Mouse (Mus musculus) MEL (cell line): ENCODE data around the gene Brat1. TPM values are rescaled to one million over a fixed set of nuclear protein-coding genes. Genes with fewer than 3 reads are reported as not detected.

Experiments used
- DNase-seq: peaks from one replicate; pipeline ENCODE4 v3.0.0; 2011; ENCODE audit warnings: low read depth, low spot score
- H3K27ac ChIP-seq: 2 replicates; pipeline ENCODE4 v1.5.1; 2012; ENCODE audit warnings: low read depth, mild to moderate bottlenecking, control low read depth, low read length, moderate library complexity; ENCODE audit not compliant: control insufficient read depth
- H3K27me3 ChIP-seq, 2 experiments: fragments of 150-350 bp in 1 of 2; sonication (generic) in 1 of 2; 2 replicates each; pipeline ENCODE4 v1.6.1; 2012; ENCODE audit warnings: low read length in 2 of 2, mild to moderate bottlenecking in 2 of 2, improper control_type of control experiment in 1 of 2, moderate library complexity in 1 of 2; ENCODE audit not compliant: insufficient read depth in 2 of 2, control insufficient read depth in 1 of 2
- H3K36me3 ChIP-seq, 2 experiments: 2 replicates each; pipeline ENCODE4 v1.6.1; 2012 to 2014; ENCODE audit warnings: low read length in 2 of 2, improper control_type of control experiment in 1 of 2, inconsistent platforms in 1 of 2, mild to moderate bottlenecking in 1 of 2; ENCODE audit not compliant: insufficient read depth in 2 of 2, control insufficient read depth in 1 of 2
- H3K4me1 ChIP-seq, 2 experiments: fragments of 150-350 bp in 1 of 2; sonication (generic) in 1 of 2; 2 replicates each; pipeline ENCODE4 v1.6.1; 2012; ENCODE audit warnings: low read length in 2 of 2, improper control_type of control experiment in 1 of 2, mild to moderate bottlenecking in 1 of 2; ENCODE audit not compliant: insufficient read depth in 2 of 2, control insufficient read depth in 1 of 2
- H3K4me3 ChIP-seq, 2 experiments: fragments of 150-350 bp in 1 of 2; sonication (generic) in 1 of 2; 2 replicates each; pipeline ENCODE4 v1.5.1; 2012; ENCODE audit warnings: low read depth in 2 of 2, low read length in 2 of 2, mild to moderate bottlenecking in 2 of 2, moderate library complexity in 2 of 2, control low read depth in 1 of 2, improper control_type of control experiment in 1 of 2; ENCODE audit not compliant: control insufficient read depth in 1 of 2, insufficient read depth in 1 of 2
- H3K79me2 ChIP-seq: 2 replicates; pipeline ENCODE4 v1.6.1; 2012; ENCODE audit warnings: mild to moderate bottlenecking, low read length, moderate library complexity; ENCODE audit not compliant: control insufficient read depth, poor library complexity, insufficient read depth
- H3K9ac ChIP-seq: 2 replicates; pipeline ENCODE4 v1.6.1; 2012; ENCODE audit warnings: low read depth, mild to moderate bottlenecking, control low read depth, low read length, moderate library complexity; ENCODE audit not compliant: control insufficient read depth, poor library complexity, severe bottlenecking
- H3K9me3 ChIP-seq: fragments of 150-350 bp; sonication (generic); replicated peaks from 2 replicates; pipeline ENCODE4 v1.6.1; 2012; ENCODE audit warnings: mild to moderate bottlenecking, low read length, improper control_type of control experiment, moderate library complexity; ENCODE audit not compliant: insufficient read depth
- CHD1 ChIP-seq: IDR thresholded peaks from 2 replicates; pipeline ENCODE4 v1.6.1; 2012; ENCODE audit warnings: low read depth, mild to moderate bottlenecking, inconsistent platforms, low read length, improper control_type of control experiment
- CTCF ChIP-seq, 3 experiments: IDR thresholded peaks in 2 of 3; conservative IDR thresholded peaks in 1 of 3; 2 replicates each; pipeline ENCODE4 v1.5.1; 2011 to 2012; ENCODE audit warnings: low read length in 3 of 3, low read depth in 2 of 3, mild to moderate bottlenecking in 2 of 3, improper control_type of control experiment in 1 of 3, inconsistent platforms in 1 of 3, mixed read lengths in 1 of 3, moderate library complexity in 1 of 3; ENCODE audit not compliant: control insufficient read depth in 1 of 3, insufficient read depth in 1 of 3, poor library complexity in 1 of 3, severe bottlenecking in 1 of 3
- ELF1 ChIP-seq: IDR thresholded peaks from 2 replicates; pipeline ENCODE4 v1.6.1; 2014; ENCODE audit warnings: low read depth, mild to moderate bottlenecking, inconsistent platforms, low read length, improper control_type of control experiment, moderate library complexity
- EP300 ChIP-seq, 2 experiments: IDR thresholded peaks; 2 replicates each; pipeline ENCODE4 v1.6.1; 2011; ENCODE audit warnings: improper control_type of control experiment in 2 of 2, low read length in 2 of 2, low read depth in 1 of 2, mild to moderate bottlenecking in 1 of 2
- ETS1 ChIP-seq: IDR thresholded peaks from 2 replicates; pipeline ENCODE4 v1.6.1; 2012; ENCODE audit warnings: low read depth, mild to moderate bottlenecking, inconsistent platforms, low read length, improper control_type of control experiment, moderate library complexity
- GABPA ChIP-seq: IDR thresholded peaks from 2 replicates; pipeline ENCODE4 v1.6.1; 2012; ENCODE audit warnings: low read depth, mild to moderate bottlenecking, inconsistent platforms, low read length, improper control_type of control experiment, moderate library complexity
- HCFC1 ChIP-seq: IDR thresholded peaks from 2 replicates; pipeline ENCODE4 v1.6.1; 2012; ENCODE audit warnings: low read depth, mild to moderate bottlenecking, inconsistent platforms, low read length, improper control_type of control experiment, moderate library complexity
- JUND ChIP-seq: IDR thresholded peaks from 2 replicates; pipeline ENCODE4 v1.6.1; 2011; ENCODE audit warnings: low read depth, mild to moderate bottlenecking, improper control_type of control experiment, low read length
- KAT2A ChIP-seq: conservative IDR thresholded peaks from 2 replicates; pipeline ENCODE4 v1.6.1; 2012; ENCODE audit warnings: low read depth, low read length, improper control_type of control experiment, inconsistent platforms
- MAX ChIP-seq: IDR thresholded peaks from 2 replicates; pipeline ENCODE4 v1.6.1; 2011; ENCODE audit warnings: low read length, improper control_type of control experiment
- MAZ ChIP-seq: IDR thresholded peaks from 2 replicates; pipeline ENCODE4 v1.6.1; 2012; ENCODE audit warnings: low read depth, mild to moderate bottlenecking, inconsistent platforms, low read length, improper control_type of control experiment
- MXI1 ChIP-seq: IDR thresholded peaks from 2 replicates; pipeline ENCODE4 v1.6.1; 2011; ENCODE audit warnings: mild to moderate bottlenecking, low read depth, low read length, improper control_type of control experiment
- NRF1 ChIP-seq: IDR thresholded peaks from 2 replicates; pipeline ENCODE4 v1.6.1; 2014; ENCODE audit warnings: low read depth, mild to moderate bottlenecking, inconsistent platforms, low read length, improper control_type of control experiment, moderate library complexity; ENCODE audit not compliant: poor library complexity, insufficient read depth, severe bottlenecking
- RAD21 ChIP-seq: IDR thresholded peaks from 2 replicates; pipeline ENCODE4 v1.6.1; 2011; ENCODE audit warnings: mild to moderate bottlenecking, low read depth, low read length, improper control_type of control experiment
- SMC3 ChIP-seq: IDR thresholded peaks from 2 replicates; pipeline ENCODE4 v1.6.1; 2011; ENCODE audit warnings: low read depth, low read length, improper control_type of control experiment
- TAL1 ChIP-seq: IDR thresholded peaks from 2 replicates; pipeline ENCODE4 v1.6.1; 2012; ENCODE audit warnings: mild to moderate bottlenecking, inconsistent platforms, low read length, moderate library complexity, mixed read lengths
- UBTF ChIP-seq: IDR thresholded peaks from 2 replicates; pipeline ENCODE4 v1.6.1; 2012; ENCODE audit warnings: low read depth, mild to moderate bottlenecking, inconsistent platforms, low read length, improper control_type of control experiment, moderate library complexity, borderline replicate concordance; ENCODE audit not compliant: insufficient read depth
- USF1 ChIP-seq: IDR thresholded peaks from 2 replicates; pipeline ENCODE4 v1.6.1; 2014; ENCODE audit warnings: low read depth, mild to moderate bottlenecking, inconsistent platforms, low read length, improper control_type of control experiment, moderate library complexity
- polyA plus RNA-seq, 2 experiments: library from polyadenylated mRNA; stranded (reverse) in 1 of 2; unstranded in 1 of 2; fragments of >175 nt in 1 of 2; fragments of >200 nt in 1 of 2; gene quantifications; 2 replicates each; pipeline versions ENCODE4 v1.2.1 to v1.2.4; 2012; ENCODE audit warnings: low replicate concordance in 2 of 2, low read depth in 1 of 2; ENCODE audit not compliant: insufficient read length in 2 of 2, insufficient read depth in 1 of 2, missing spikeins in 1 of 2
- total RNA-seq: library from RNA; depleted of rRNA; stranded (reverse); fragments of 300-350 nt; gene quantifications from 2 replicates; pipeline ENCODE4 v1.2.3, GENCODE M21; 2012

Brat1 gene
- total and polyA plus RNA-seq, 3 experiments = 13.7 to 14.2 TPM; not detected in 1

GRCm38 (mm10) chr5:140699776-140700175 is 5.0 kb upstream of the Brat1 start:
- Histone ChIP-seq H3K4me1 (peaks cover 0 to 11% of the 10 kb centered on the region in 2 experiments; a peak in 3 of 4 replicates), H3K27ac (no peak overlapping the region), H3K4me3 (no peak overlapping the region), H3K36me3 (peaks cover 0 to 9% of the 10 kb centered on the region in 2 experiments; a peak in 2 of 4 replicates), H3K9me3 (no peaks in the 10 kb centered on the region), H3K27me3 (no peaks in the 10 kb centered on the region), H3K79me2 (peaks cover 4% of the 10 kb centered on the region; the same call in 1 of the 2 replicates), H3K9ac (no peak overlapping the region)
- no peak for DNase-seq
- TF ChIP-seq KAT2A (no peak), MAX (no peak), USF1 (no peak), ELF1 (no peak), MXI1 (no peak), ETS1 (no peak), CHD1 (no peak), RAD21 (no peak), JUND (no peak), TAL1 (no peak), EP300 (IDR thresholded peaks at IDR 0.05; ENCODE audit: low read depth in 1 of 2, low read length in 2 of 2) (no peak), SMC3 (no peak), CTCF (IDR thresholded peaks at IDR 0.05 in 2 of 3, conservative IDR thresholded peaks at IDR 0.05 in 1 of 3; ENCODE audit: control insufficient read depth in 1 of 3, insufficient read depth in 1 of 3, low read depth in 2 of 3, low read length in 3 of 3, poor library complexity in 1 of 3, severe bottlenecking in 1 of 3) (no peak), HCFC1 (no peak), GABPA (no peak), NRF1 (no peak)

DNA sequence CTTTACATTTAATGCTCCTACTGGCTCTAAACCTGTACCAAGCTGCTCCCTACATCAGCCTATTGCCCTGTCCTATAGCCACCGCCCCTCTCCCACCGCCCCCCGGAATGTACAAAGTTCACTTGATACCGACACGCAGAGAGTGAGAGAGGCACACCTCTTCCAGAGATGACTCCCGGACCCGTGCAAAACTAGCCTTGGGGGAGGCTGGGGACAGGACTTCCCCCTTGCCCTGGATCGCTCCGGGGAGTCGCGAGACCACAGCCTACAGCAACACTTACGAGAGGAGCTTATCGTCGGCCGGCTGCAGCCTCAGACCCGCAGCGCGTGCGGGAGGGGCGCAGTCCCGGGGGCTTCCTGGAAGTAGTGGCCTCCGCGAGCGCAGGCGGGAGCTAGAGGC is 3.1 kb upstream of the Brat1 start:
- peaks cover 0 to 17% of the 10 kb centered on the region in 2 experiments; a peak in 2 of 4 replicates for H3K36me3 ChIP-seq
- no peaks in the 10 kb centered on the region for H3K9me3 ChIP-seq
- DNase-seq = peak; percentile 81
- peaks cover 0 to 19% of the 10 kb centered on the region in 2 experiments; a peak in 3 of 4 replicates for H3K4me1 ChIP-seq
- peak overlapping the region; percentile 58 for H3K27ac ChIP-seq
- H3K9ac ChIP-seq = peak overlapping the region; percentile 76
- peaks cover 4% of the 10 kb centered on the region; the same call in 1 of the 2 replicates for H3K79me2 ChIP-seq
- no peaks in the 10 kb centered on the region for H3K27me3 ChIP-seq
- H3K4me3 ChIP-seq = peak overlapping the region; percentile 75 to 83
- TF ChIP-seq UBTF (no peak), MAZ (0 out of 2 replicates have a peak, but pooled peaks have one; percentile 38)
